Mouse (Mus musculus) megakaryocyte, embryonic 14.5 days (primary cell): ENCODE results near the gene Slc12a8.

Experiments used
- FLI1 ChIP-seq: IDR thresholded peaks from 2 replicates; pipeline ENCODE4 v1.6.1; 2012; ENCODE audit warnings: low read length, inconsistent platforms, mixed read lengths
- GATA1 ChIP-seq: IDR thresholded peaks from 3 replicates; pipeline ENCODE4 v1.6.1; 2012; ENCODE audit warnings: mixed read lengths, low read length, inconsistent platforms, borderline replicate concordance

DNA sequence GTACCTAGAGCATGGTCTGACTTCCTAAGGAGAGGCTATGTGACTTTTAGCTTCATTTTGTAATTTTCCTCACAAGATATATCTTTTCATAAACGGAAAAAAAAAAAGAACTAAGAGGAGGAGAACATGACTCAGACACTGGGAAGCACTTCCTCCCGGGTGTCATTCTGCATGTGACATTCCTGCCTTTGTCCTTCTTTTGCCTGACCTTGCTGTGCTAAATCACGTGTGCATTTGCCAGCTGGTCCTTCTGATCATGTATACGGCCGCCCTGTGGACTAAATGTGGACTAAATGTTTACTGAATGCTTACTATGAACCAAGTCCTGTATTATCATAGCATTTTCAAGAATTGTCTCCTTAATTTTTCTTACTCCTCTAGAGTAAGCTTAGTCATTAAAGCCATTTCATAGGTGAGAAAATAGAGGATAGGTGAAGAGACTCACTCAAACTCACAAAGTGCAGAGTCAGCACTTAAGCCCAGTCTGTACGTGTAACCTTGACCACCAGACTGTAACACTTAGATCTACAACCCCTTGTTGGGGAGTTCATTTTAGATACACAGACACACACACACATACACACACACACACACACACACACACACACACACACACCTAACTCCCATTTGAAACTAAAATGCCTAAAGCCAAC, 2.9 kb downstream of the Slc12a8 start:
- no peak for TF ChIP-seq GATA1
- no peak for TF ChIP-seq FLI1
